Mouse (Mus musculus) olfactory bulb, adult 2 months (tissue): ENCODE results near the gene Thsd4.

Experiments
- CTCF ChIP-seq: fragments of 200-500 bp; IDR thresholded peaks from 2 replicates; pipeline ENCODE4 v1.5.1; 2012; ENCODE audit warnings: low read depth, mild to moderate bottlenecking, low read length, moderate library complexity; ENCODE audit not compliant: insufficient read depth
- POLR2A ChIP-seq: fragments of 200-500 bp; IDR thresholded peaks from 2 replicates; pipeline ENCODE4 v1.6.1; 2012; ENCODE audit warnings: mild to moderate bottlenecking, low read depth, low read length, moderate library complexity; ENCODE audit not compliant: insufficient read depth

DNA sequence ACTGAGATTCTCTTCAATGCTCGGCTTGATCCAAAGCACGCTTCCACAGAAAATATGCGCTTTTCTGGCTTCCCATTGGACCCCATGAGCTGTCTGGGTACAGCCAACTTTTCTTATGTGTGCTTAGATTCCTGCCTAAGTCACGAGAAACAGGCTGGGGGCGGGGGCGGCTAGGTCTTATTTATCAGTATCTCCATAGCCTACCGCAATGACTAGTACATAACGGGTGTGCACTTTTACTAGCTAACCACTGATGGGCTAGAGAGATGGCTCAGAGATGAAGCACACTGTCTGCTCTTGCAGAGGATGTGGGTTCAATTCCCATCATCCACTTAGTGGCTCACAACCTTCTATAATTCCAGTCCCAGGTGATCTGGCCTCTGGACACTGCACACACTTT is 121.8 kb downstream of the Thsd4 start:
- no peak for TF ChIP-seq POLR2A
- no peak for TF ChIP-seq CTCF
